Mouse (Mus musculus) macrophage (primary cell): ENCODE measurements around the gene Iqch. TPM values are rescaled to one million over a fixed set of nuclear protein-coding genes. Genes with fewer than 3 reads are reported as not detected.

Source experiments
- H3K27ac ChIP-seq: fragments of 350-480 bp; formaldehyde crosslinking; 2 replicates; pipeline ENCODE4 v1.9.0; 2021
- H3K36me3 ChIP-seq: fragments of 350-480 bp; formaldehyde crosslinking; 2 replicates; pipeline ENCODE4 v1.9.0; 2021; ENCODE audit errors: inconsistent target
- H3K4me3 ChIP-seq: fragments of 350-480 bp; formaldehyde crosslinking; 2 replicates; pipeline ENCODE4 v1.9.0; 2021; ENCODE audit errors: inconsistent target
- H3K79me2 ChIP-seq: fragments of 350-480 bp; formaldehyde crosslinking; 2 replicates; pipeline ENCODE4 v1.9.0; 2021; ENCODE audit errors: inconsistent target
- WGBS: methylation state at CpG from one replicate; pipeline ENCODE4 v1.1.7; 2026; ENCODE audit warnings: inconsistent platforms; ENCODE audit not compliant: missing documents; 5-methylcytosine and 5-hydroxymethylcytosine counted together
- polyA plus RNA-seq: library from polyadenylated mRNA; stranded (reverse); fragments of 250-400 nt; gene quantifications from 3 replicates; pipeline ENCODE4 v1.2.4, GENCODE M21; 2018; ENCODE audit warnings: inconsistent platforms
- total RNA-seq, 78 experiments: library from RNA; depleted of rRNA; stranded (reverse); fragments of 250-400 nt; gene quantifications; 1 replicate in 9 of 78; 2 replicates in 24 of 78; 3 replicates in 43 of 78; 4 replicates in 2 of 78; pipeline ENCODE4 v1.2.4; 2018; ENCODE audit warnings: inconsistent platforms in 56 of 78

Gene Iqch
- total RNA-seq (2018; cell fraction: chromatin; rRNA removed): under 1 TPM in 6 of 26 experiments, not detected in 20; 0.26 to 0.90 (median 0.40) TPM
- under 1 TPM in 5 of 26 experiments, not detected in 21; 0.03 to 0.09 (median 0.06) TPM for total RNA-seq (2018; cell fraction: cytosol; rRNA removed)
- under 1 TPM in 7 of 26 experiments, not detected in 19; 0.16 to 0.39 (median 0.22) TPM for total RNA-seq (2018; cell fraction: nucleus; rRNA removed)
- not detected in 3 replicates for polyA plus RNA-seq

DNA sequence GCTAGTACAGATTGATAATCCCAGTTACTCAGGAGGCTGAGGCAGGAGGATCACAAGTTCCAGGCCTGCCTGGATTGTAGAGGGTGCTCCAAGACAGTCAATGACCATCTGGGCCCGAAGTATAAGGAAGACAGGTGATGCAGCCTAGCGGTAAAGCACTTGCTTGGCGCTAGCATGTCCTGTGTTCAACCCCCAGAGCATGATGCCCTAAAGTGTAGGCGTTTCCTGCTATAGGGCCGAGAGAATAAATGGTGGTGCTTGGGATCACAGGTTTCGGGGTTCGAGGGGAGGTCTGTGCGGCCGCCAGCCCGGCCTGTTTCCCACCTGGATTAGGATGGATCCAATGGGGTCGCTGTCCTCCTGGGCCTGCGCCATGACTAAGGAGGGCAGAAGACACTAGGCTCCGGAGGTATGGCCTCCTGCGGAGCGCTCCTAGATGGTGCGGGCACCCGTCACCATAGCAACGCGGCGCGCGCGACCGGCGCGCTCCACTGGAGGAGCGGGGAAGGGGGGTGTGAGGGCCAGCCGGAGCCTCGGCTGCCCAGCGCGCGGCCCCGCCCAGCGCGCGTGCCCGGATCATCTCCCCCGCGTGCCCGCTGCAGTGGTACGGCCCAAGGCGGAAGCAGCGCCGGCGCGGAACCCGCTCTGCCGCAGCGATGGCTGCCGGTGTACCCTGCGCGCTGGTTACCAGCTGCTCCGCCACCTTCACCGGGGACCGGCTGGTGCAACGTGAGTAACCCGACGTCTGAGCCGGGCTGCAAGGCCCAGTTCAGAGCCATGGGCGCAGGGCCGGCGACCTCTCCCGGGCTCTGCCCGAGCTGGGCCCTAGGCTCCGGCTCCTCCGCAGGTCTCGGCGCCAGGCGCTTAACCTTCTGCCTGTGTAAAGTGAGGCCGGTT, at the start of gene Iqch, which contains the start of gene Aagab:
Iqch (minus strand) TSS at position 451 of the 897 bp plus-strand sequence.
Aagab (plus strand) TSS at position 618 of the 897 bp plus-strand sequence.
- 1% methylated on average over 70 of the region's 70 CpGs for WGBS
- Histone ChIP-seq H3K36me3 (no peaks in the 10 kb centered on the region), H3K4me3 (peak within 1 kb of the TSS; percentile 83), H3K79me2 (peaks cover 47% of the 10 kb centered on the region), H3K27ac (peak within 1 kb of the TSS; percentile 65)

DNA sequence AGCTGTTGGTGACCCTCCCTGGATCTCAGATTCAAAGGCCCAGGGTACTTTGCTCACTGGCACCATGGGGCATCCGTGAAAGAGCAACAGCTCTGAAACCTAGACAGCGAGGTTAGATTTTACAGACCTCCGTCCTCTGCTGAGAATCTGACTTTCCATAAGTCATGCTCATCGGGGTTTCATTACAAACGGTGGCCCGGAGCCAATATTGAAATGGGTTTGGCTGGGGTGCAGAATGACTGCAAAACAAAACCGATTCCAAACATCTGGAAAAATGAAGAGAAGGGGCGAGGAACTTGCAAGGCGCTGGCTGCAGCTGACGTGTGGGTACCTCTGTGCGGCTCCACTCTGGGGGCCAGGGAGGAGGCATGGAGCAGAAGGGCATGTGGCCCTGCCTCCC, 49.3 kb upstream of the Iqch start:
- WGBS: 98% methylated on average over 11 of the region's 11 CpGs
- peaks cover 30% of the 10 kb centered on the region; the same call in 1 of the 2 replicates for H3K36me3 ChIP-seq
- no peak overlapping the region for H3K4me3 ChIP-seq
- no peaks in the 10 kb centered on the region for H3K79me2 ChIP-seq
- H3K27ac ChIP-seq: no peak overlapping the region

DNA sequence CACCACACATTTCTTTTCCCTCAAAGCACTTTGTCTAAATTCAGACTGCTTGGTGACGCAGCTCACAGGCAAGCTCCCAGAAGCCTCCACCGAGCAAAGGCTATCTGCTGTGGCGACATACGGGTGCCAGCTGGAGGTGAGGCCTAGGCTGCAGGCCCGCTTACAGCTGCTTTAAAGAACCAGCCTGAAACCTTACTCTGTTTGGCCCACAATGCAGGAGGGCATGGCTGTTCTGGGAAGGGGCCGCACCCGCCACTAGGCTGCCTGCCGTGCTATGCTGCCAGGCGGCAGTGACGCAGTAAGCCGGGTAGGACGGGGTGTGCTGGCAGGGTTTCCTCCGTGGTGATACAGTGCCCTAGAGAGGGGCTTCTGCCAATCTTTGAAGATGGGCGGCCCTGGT, 48.6 kb upstream of the Iqch start:
- 87% methylated on average over 11 of the region's 14 CpGs for WGBS
- Histone ChIP-seq H3K36me3 (peaks cover 30% of the 10 kb centered on the region; the same call in 1 of the 2 replicates), H3K79me2 (no peaks in the 10 kb centered on the region), H3K4me3 (no peak overlapping the region), H3K27ac (no peak overlapping the region)

DNA sequence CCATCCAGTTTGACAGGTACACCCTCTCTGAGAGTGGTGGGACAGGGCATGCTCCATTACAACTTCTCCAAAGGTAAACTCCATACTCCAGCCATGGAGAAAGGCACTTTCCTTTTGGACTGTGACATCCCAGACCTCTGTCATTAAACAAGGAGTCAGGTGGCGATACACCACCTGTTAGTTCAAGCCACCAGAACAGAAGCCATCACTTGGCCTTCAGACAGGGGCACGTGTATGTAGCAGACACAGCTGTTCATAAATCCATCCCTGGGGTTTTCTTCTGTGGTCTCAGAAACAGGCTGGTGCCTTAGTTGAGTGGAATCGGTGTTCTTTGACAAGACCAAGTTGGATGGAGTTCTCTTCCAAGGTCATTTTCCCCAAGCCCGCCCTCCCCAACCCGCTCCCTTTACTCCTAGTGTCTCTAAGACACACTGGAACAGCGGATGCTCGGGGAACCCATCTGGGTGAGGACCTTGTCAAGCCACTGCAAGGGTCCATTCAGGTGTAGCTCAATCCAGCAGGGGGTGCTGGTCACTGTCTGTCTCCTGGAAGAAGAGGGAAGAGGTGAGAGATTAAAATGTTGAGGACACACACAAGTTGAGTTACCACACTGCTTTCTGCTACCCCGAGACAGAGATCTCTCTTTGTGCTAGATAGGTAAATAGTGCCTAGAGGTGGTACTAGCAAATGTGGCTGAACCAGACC, 47.7 kb upstream of the Iqch start:
- 91% methylated on average over 7 of the region's 8 CpGs for WGBS
- Histone ChIP-seq H3K27ac (no peak overlapping the region), H3K4me3 (no peak overlapping the region), H3K36me3 (peaks cover 30% of the 10 kb centered on the region; the same call in 1 of the 2 replicates), H3K79me2 (no peaks in the 10 kb centered on the region)

DNA sequence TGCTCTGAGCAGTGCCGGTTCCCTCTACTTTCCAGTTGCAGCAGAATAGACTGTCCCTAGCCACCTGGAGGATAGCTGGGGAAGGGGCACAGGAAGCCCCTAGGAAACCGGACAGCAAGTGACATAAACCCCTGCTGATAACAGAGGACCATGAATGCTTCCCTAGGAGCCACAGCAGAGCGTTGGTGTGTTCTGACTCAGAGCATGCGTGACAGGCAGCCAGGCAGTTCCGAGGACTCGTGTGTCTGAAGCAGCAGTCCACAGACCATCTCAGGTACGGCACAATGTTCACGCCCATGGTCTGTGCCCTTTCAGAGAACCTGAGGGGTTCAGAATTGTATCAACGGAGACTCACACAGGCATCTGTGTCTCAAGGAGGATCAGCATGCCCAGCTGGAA, 46.2 kb upstream of the Iqch start:
- WGBS: 97% methylated on average over 9 of the region's 9 CpGs
- H3K36me3 ChIP-seq: peaks cover 39% of the 10 kb centered on the region; the same call in 1 of the 2 replicates

DNA sequence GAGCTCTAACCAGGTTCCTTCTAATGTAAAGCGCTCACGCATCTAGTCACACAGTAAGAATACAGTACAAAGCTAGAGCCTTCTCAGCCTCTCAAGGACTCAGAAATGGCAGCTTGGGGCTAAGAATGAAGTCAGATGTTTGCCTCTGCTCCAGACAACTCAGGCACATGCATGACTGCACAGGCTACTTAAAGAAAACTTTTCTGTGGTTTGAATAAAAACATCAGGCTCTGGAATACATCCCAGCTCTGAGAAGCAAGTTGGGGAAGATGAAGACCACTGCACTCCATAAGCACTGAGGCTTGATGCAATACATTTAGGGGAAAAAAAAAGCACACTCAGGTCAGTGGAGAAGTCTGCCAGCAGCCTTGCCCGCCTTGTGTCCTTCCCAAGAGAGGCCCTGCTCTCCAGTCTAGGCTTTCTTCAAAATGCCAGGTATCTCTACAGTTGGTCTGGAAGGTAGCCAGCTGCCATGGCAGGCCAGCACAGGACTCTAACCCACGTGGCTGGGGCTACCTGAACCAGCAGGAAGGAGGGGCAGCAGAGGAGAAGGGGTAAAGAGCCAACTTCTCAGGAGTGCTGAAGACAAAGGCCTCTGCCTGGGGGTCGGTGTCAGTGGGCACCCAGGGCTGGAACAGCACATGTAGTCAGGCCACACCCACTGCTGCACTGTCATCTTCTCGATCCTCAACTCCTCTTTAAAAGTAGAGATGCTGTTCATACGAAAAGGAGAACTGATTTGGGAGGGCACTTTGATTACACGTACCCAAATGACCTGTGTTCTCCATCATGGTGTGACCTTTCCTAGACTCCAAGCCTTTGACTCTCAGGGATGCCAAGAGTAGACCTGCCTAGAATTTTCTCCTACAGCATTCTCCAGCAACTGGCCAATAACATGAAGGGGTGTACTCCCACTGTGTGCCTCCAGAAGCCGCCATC, 45.6 kb upstream of the Iqch start:
- Histone ChIP-seq H3K4me3 (no peak overlapping the region), H3K79me2 (no peaks in the 10 kb centered on the region), H3K27ac (no peak overlapping the region), H3K36me3 (peaks cover 38% of the 10 kb centered on the region; the same call in 1 of the 2 replicates)
- 72% methylated on average over 9 of the region's 9 CpGs for WGBS

More for the DNA sequence above, 46.2 kb upstream of the Iqch start:
- H3K27ac ChIP-seq: no peak overlapping the region
- no peak overlapping the region for H3K4me3 ChIP-seq
- H3K79me2 ChIP-seq: no peaks in the 10 kb centered on the region

DNA sequence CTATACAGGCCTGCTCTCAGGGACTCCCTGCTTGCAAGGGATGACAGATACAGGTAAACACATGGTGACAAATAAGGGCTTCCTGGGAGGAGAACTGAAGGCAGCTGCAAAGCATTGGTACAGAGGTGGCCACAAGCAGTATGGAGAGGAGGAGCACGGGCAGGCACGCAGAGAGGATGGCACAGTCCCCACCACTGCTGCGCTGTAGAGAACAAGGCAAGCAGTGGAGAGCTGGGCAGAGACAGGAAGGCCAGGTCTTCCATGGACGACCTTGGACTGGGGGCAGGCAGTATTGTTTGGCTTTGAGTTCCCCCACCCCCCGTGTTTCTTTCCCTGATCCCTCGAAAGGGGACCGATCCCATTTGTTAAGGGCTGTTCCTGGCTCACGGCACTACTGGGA, 42.8 kb upstream of the Iqch start:
- Histone ChIP-seq H3K79me2 (no peaks in the 10 kb centered on the region), H3K27ac (no peak overlapping the region), H3K36me3 (peaks cover 32% of the 10 kb centered on the region; the same call in 1 of the 2 replicates), H3K4me3 (no peak overlapping the region)
- WGBS: 95% methylated on average over 8 of the region's 8 CpGs

DNA sequence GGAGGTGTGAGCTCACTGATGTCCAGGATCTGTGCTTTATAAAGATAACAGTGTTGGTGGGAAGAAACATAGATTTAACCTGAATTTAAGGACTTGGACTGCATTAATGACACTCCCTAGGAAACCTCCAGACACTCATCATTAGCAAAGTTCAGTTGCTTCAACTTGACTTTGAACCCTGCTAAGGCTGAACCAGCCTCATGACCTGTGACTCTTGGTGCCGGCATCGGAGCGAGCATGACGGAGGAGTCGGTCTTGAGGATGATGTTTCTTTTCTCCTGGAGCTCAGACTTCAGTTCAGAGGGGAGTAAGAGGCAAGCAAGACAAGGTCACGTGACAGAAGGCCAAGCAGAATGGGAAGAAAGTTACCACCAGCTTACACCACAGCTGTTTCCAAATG, 41.7 kb upstream of the Iqch start:
- no peak overlapping the region for H3K4me3 ChIP-seq
- WGBS: 95% methylated on average over 6 of the region's 6 CpGs
- peaks cover 33% of the 10 kb centered on the region; the same call in 1 of the 2 replicates for H3K36me3 ChIP-seq
- no peaks in the 10 kb centered on the region for H3K79me2 ChIP-seq
- no peak overlapping the region for H3K27ac ChIP-seq

DNA sequence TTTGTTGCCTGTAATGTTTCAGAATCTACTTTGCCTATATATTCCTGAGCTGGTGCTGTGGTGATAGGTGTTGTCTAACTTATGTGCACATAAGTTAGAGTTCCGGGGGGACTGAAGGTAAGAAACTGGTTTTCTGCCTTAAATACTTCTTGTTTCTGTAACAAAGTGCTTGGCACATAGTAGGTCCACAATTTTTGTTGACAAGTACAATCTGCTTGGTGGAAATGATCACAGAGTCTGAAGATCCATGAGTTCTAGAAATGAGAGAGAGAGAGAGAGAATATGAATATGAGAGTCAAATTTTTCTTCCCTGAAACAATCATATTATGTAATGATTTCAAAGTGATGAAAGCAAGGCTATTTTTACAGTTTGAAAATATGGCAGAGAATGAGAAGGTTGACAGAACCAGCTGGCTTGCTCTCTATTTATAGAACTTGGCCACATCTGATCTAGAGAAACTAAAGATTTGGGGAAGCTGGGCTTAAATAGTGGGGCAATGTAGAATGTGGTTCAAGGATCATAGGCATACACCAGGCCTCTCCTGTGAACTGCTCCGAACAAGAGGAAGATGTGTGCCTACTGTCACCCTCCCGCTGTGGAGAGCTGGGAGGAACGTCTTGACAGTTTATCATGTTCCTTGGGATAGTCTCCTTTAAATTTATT, 39.8 kb upstream of the Iqch start:
- WGBS: 36% methylated on average over 4 of the region's 4 CpGs
- Histone ChIP-seq H3K36me3 (peaks cover 45% of the 10 kb centered on the region), H3K4me3 (no peak overlapping the region), H3K79me2 (no peaks in the 10 kb centered on the region), H3K27ac (peak overlapping the region; percentile 28; the same call in 1 of the 2 replicates)

DNA sequence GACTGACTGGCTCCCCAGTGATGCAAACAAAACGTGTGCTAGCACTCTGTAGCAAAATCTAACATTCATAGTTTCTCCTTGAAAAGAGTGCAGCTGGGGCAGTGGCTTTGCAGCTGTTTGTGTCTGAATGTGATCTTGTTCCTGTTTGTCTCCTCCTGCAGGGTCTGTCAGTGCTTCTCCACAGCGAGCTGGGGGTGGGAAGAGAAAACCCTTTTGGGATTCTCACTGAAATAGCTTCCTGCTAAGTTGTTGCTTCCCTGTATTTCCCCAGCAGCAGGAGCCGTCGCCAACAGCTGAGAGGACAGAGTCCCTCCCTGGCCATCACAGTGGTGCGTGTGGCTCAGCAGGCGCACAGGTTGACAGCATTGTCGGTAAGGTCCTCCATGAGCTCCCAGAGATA, 33.8 kb upstream of the Iqch start:
- Histone ChIP-seq H3K36me3 (peaks cover 78% of the 10 kb centered on the region), H3K79me2 (no peaks in the 10 kb centered on the region), H3K27ac (no peak overlapping the region), H3K4me3 (no peak overlapping the region)
- WGBS: 90% methylated on average over 7 of the region's 7 CpGs

DNA sequence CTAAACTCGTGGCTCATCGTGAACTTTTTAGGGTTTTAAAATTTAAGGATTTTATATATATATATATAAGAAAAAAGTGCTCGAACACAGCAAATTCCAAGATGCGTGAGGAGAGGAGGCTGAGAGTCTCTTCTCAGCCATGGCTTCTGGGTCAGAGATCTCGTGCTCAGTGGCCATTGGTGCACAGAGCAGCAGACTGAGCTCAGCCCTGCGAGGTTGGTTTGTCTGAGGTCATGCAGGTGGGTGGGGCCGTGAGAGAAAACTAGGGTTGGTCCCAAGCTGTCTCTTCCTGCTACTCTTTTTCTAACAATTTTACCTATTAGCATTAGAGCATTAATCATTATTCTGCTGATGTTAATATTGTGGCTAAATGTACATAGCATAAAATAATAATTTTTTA, 31.0 kb upstream of the Iqch start:
- H3K4me3 ChIP-seq: no peak overlapping the region
- WGBS: 94% methylated on average over 5 of the region's 7 CpGs
- H3K36me3 ChIP-seq: peaks cover 83% of the 10 kb centered on the region
- no peak overlapping the region for H3K27ac ChIP-seq
- H3K79me2 ChIP-seq: no peaks in the 10 kb centered on the region

DNA sequence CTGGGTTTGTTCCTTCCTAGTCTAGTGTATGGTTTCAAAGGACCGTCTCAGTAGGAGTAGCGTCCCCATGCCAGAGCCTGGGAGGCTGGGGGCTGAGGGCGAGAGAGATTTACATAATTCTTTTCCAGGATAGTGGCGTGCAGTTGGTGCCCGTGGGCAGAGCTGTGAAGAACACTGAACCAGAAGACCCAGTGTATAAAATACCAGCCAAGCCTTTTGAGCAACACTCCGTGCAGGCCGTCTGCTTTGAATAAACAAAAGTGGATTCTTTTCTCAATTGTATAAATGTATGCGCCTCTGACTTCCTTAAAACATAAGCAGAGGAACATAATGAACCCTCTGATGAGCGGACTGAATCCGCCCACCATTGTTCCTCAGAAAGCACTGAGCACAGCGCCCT, 30.6 kb upstream of the Iqch start:
- no peaks in the 10 kb centered on the region for H3K79me2 ChIP-seq
- 94% methylated on average over 11 of the region's 11 CpGs for WGBS
- peaks cover 83% of the 10 kb centered on the region for H3K36me3 ChIP-seq
- no peak overlapping the region for H3K27ac ChIP-seq
- H3K4me3 ChIP-seq: no peak overlapping the region

DNA sequence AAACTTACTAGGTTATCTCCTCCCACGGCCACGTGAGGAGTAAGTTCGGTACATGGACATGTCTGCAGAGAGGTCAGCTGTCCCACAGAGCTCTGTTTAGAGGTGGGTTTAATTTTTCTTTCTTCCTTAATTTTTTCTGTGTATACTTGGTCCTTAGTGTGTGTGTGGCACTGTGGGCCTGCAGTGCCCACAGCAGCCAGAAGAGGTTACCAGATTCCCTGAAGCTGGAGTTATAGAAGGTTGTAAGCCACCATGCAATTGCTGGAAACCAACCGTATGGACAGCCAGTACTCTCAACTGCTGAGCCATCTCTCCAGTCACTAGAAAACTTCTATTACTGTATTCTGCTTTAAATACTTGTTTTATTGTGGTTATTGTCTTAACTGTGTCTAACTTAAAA, 29.8 kb upstream of the Iqch start:
- 92% methylated on average over 4 of the region's 4 CpGs for WGBS
- Histone ChIP-seq H3K4me3 (no peak overlapping the region), H3K79me2 (no peaks in the 10 kb centered on the region; the same call in 1 of the 2 replicates), H3K27ac (no peak overlapping the region), H3K36me3 (peaks cover 82% of the 10 kb centered on the region)
